Mouse (Mus musculus) liver, postnatal 0 days (tissue): ENCODE measurements around the gene U2af2. TPM values are rescaled to one million over a fixed set of nuclear protein-coding genes. Genes with fewer than 3 reads are reported as not detected.

ENCODE experiments used
- ATAC-seq: fragments of 200-750 bp; cut with Nextera tagmentation; 2 replicates; pipeline ENCODE4 v1.8.0; 2017; ENCODE audit warnings: mild to moderate bottlenecking, moderate library complexity
- DNase-seq: peaks from one replicate; pipeline ENCODE4 v3.0.0-alpha.2; 2016
- H3K27ac ChIP-seq: fragments of 300-500 bp; sonication (generic); 2 replicates; pipeline ENCODE4 v1.5.1; 2014; ENCODE audit warnings: antibody characterized with exemption, moderate library complexity, mild to moderate bottlenecking, low read depth
- H3K27me3 ChIP-seq: fragments of 300-500 bp; sonication (generic); 2 replicates; pipeline ENCODE4 v1.6.1; 2014; ENCODE audit warnings: low read length, control low read depth, mixed read lengths; ENCODE audit not compliant: insufficient read depth
- H3K36me3 ChIP-seq: fragments of 300-500 bp; sonication (generic); replicated peaks from 2 replicates; pipeline ENCODE4 v1.6.1; 2014; ENCODE audit warnings: mild to moderate bottlenecking, control low read depth, low read length, moderate library complexity, mixed read lengths; ENCODE audit not compliant: insufficient read depth
- H3K4me1 ChIP-seq: fragments of 300-500 bp; sonication (generic); 2 replicates; pipeline ENCODE4 v1.6.1; 2014; ENCODE audit warnings: antibody characterized with exemption, mild to moderate bottlenecking, control low read depth; ENCODE audit not compliant: insufficient read depth
- H3K4me2 ChIP-seq: fragments of 300-500 bp; sonication (generic); 2 replicates; pipeline ENCODE4 v1.6.1; 2014; ENCODE audit warnings: low read depth, mild to moderate bottlenecking, low read length, moderate library complexity, mixed read lengths
- H3K4me3 ChIP-seq: fragments of 300-500 bp; sonication (generic); 2 replicates; pipeline ENCODE4 v1.5.1; 2014; ENCODE audit warnings: low read depth, low read length
- H3K9ac ChIP-seq: fragments of 300-500 bp; sonication (generic); replicated peaks from 2 replicates; pipeline ENCODE4 v1.6.1; 2014; ENCODE audit warnings: mild to moderate bottlenecking, moderate library complexity
- H3K9me3 ChIP-seq: fragments of 300-500 bp; sonication (generic); 2 replicates; pipeline ENCODE4 v1.6.1; 2016; ENCODE audit warnings: mild to moderate bottlenecking, control low read depth, low read length, mixed read lengths
- CTCF ChIP-seq: sonication (generic); IDR thresholded peaks from 2 replicates; pipeline ENCODE4 v1.5.1; 2016; ENCODE audit warnings: antibody characterized with exemption, low read depth
- EP300 ChIP-seq: IDR thresholded peaks from 2 replicates; pipeline ENCODE4 v1.6.1; 2016; ENCODE audit warnings: antibody characterized with exemption, low read depth, mild to moderate bottlenecking
- WGBS: fragments of 180-500 bp; shearing (Covaris S2); extraction: QIAGEN DNeasy Blood & Tissue Kit; methylation state at CpG from one replicate; pipeline ENCODE4 v1.1.7; 2014; ENCODE audit not compliant: insufficient replicate concordance; 5-methylcytosine and 5-hydroxymethylcytosine counted together
- polyA plus RNA-seq: library from polyadenylated mRNA; unstranded; fragments of >200 nt; fragmentation: Nextera tagmentation; extraction: Ambion mirVana; gene quantifications from 2 replicates; pipeline ENCODE4 v1.2.1, GENCODE M21; 2015

The U2af2 gene
- polyA plus RNA-seq, 1 experiment from 2014 or later: 36.8 TPM

DNA sequence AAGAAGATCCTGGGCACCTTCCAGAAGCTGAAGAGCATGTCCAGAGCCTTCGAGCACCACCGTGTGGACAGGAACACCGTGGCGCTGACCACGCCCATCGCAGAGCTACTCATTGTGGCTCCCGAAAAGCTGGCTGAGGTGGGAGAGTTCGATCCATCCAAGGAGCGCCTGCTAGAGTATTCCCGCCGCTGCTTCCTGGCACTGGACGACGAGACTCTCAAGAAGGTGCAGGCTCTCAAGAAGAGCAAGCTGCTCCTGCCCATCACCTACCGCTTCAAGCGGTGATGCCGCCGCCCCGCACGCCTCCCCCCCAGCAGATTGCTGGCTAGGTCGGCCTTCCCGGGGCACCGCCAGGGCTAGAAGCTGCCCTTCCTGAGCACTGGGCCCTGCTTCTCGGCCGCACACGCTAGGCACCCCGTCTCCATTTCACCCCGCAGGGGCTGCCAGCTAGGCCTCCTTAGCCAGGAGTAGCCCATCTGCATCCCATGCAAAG, 1.7 kb upstream of the U2af2 start:
- DNase-seq: peak; percentile 83
- H3K9me3 ChIP-seq: no peaks in the 10 kb centered on the region
- TF ChIP-seq CTCF (peak; percentile 82), EP300 (no peak)
- peak overlapping the region; percentile 99 for H3K9ac ChIP-seq
- H3K27me3 ChIP-seq: peaks cover 25% of the 10 kb centered on the region
- H3K36me3 ChIP-seq: no peaks in the 10 kb centered on the region
- peaks cover 27% of the 10 kb centered on the region for H3K4me1 ChIP-seq
- peak overlapping the region; percentile 98 for H3K4me2 ChIP-seq
- no peak for ATAC-seq
- H3K4me3 ChIP-seq: peak overlapping the region; percentile 85
- 4% methylated on average over 27 of the region's 27 CpGs for WGBS
- peak overlapping the region; percentile 100 for H3K27ac ChIP-seq

DNA sequence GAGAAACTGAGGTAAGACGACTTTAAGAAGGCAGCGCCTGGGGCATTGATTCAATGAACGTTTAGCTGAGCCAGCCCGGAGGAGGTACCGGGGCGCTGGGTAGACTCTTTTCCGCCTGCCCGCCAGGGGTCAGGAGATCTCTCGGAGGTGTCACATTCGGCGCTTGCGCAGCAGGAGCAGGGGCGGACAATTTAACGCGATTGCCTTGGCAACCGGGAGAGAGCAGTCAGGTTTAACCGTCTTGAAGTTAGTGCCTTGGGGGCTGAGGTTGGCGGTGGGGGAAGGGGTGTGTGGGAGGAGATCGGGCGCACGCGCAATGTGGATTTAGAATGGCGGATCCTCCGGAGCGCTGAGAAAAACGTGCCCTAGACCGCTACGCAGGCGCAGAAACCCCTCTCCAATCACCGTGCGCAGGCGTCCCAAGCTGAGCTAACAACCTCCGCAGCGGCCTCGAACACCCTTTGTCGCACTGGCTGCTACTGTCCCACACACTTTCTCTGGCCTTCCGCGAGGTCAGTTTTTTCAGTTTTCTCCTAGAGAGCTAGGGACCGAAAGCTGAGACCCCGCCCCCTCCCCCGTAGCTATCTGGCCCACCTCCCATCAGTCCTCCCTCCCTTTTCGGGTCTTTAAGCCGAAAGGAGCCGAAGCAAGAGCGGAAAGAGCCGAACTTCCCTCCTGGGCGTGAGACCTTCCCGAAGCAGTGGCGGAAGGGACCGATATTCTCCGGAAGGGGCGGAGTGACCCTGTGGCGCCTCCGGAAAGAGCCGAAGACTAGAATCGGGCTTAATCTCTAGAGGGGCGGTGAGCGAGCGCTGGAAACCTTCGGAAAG, 784 bp upstream of the U2af2 start:
- Histone ChIP-seq H3K9me3 (no peaks in the 10 kb centered on the region), H3K4me3 (peak overlapping the region; percentile 85), H3K4me1 (peaks cover 36% of the 10 kb centered on the region), H3K27me3 (peaks cover 16% of the 10 kb centered on the region), H3K9ac (peak overlapping the region; percentile 99), H3K36me3 (peaks cover 4% of the 10 kb centered on the region), H3K27ac (peak overlapping the region; percentile 100), H3K4me2 (peak overlapping the region; percentile 98)
- TF ChIP-seq EP300 (no peak), CTCF (peak; percentile 89)
- ATAC-seq: peak; percentile 88
- peak; percentile 95 for DNase-seq
- WGBS: 0% methylated on average over 55 of the region's 60 CpGs

DNA sequence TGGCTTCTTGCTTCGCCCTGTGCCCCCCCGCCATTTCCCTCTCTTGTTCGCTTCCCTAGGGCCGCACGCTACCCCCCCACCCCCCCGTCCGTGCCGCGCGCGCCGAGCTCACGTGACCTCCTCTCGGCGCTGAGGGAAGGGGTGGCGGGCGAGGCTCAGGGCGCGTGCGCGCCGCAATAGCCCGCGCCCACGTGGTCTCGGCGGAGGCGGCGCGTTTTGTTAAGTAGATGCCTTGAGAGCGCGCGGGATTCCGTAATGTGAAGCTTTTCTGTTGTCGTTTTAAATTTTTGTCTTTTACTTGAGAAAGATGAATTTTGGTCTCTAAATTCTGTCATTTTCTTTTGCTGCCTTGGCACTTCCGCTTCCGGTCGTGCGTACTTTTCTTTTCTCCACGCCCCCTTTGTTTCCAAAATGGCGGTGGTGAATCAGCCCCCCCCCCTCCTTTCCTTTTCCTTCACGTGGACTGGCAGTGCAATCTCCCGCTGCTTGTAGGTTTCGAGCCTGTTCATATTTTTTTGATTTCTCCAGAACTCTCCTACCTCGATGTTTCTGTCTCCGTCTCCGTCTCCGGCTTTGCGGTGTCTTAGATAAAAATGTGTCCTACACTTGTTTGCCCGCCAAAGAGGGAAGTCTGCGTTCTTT, 538 bp downstream of the U2af2 start:
- H3K27me3 ChIP-seq: peaks cover 3% of the 10 kb centered on the region
- WGBS: under 1% methylated on average over 48 of the region's 51 CpGs
- H3K4me1 ChIP-seq: peaks cover 38% of the 10 kb centered on the region
- H3K9ac ChIP-seq: peak overlapping the region; percentile 99
- H3K36me3 ChIP-seq: peaks cover 16% of the 10 kb centered on the region
- peak; percentile 82 for DNase-seq
- H3K4me3 ChIP-seq: peak overlapping the region; percentile 85
- H3K9me3 ChIP-seq: no peaks in the 10 kb centered on the region
- peak overlapping the region; percentile 98 for H3K4me2 ChIP-seq
- peak; percentile 60 for ATAC-seq
- TF ChIP-seq EP300 (peak; percentile 44; the same call in 1 of the 2 replicates), CTCF (no peak)
- peak overlapping the region; percentile 100 for H3K27ac ChIP-seq

DNA sequence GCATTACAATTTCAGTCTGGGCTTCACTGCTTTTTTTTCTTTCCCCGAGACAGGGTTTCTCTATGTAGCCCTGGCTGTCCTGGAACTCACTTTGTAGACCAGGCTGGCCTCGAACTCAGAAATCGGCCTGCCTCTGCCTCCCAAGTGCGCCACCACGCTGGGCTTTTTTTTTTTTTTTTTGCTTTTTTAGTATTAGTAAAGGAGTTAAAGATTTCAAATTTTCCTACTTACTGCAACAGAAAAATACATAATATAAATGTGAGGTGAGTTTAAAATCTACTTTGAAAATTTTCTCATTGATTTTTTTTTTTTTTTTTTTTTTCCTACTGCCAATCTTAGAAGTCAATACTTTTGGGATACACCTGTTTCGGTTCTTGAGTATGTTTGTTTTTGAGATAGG, 2.9 kb downstream of the U2af2 start:
- no peak overlapping the region for H3K27ac ChIP-seq
- no peak overlapping the region for H3K4me3 ChIP-seq
- no peak for DNase-seq
- peak overlapping the region; percentile 98 for H3K4me2 ChIP-seq
- peaks cover 40% of the 10 kb centered on the region for H3K36me3 ChIP-seq
- WGBS: 84% methylated on average over 6 of the region's 6 CpGs
- H3K4me1 ChIP-seq: peaks cover 38% of the 10 kb centered on the region
- no peaks in the 10 kb centered on the region for H3K9me3 ChIP-seq
- H3K27me3 ChIP-seq: no peaks in the 10 kb centered on the region
- ATAC-seq: no peak
- no peak overlapping the region; the same call in 1 of the 2 replicates for H3K9ac ChIP-seq
- TF ChIP-seq CTCF (no peak), EP300 (no peak)

DNA sequence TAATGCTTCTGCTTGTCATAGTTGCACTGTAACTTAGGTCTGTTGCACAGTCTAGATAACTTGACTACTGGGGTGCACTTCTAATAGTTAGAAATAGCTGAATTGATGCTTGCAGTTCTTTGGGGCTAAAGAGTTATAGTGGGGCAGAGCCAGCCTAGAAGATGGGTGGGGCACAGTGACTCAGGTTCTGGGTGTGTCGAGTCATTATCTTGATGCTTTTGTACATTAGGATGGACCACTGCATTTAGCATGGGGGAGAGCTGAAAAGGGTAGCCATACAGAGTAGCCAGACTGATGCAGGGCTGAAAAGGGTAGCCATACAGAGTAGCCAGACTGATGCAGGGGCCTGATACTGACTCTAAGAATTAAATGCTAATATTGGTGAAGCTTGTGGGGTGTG, 11.6 kb downstream of the U2af2 start:
- H3K9me3 ChIP-seq: no peaks in the 10 kb centered on the region
- no peak for TF ChIP-seq EP300
- no peak for TF ChIP-seq CTCF
- peaks cover 23% of the 10 kb centered on the region for H3K4me1 ChIP-seq
- no peak overlapping the region for H3K4me3 ChIP-seq
- peaks cover 92% of the 10 kb centered on the region for H3K36me3 ChIP-seq
- no peak overlapping the region for H3K9ac ChIP-seq
- WGBS: 60% methylated on average over 1 of the region's 1 CpGs
- H3K4me2 ChIP-seq: peak overlapping the region; percentile 23
- no peak for DNase-seq
- H3K27me3 ChIP-seq: no peaks in the 10 kb centered on the region
- peak overlapping the region; percentile 44; the same call in 1 of the 2 replicates for H3K27ac ChIP-seq
- peak; percentile 79 for ATAC-seq

DNA sequence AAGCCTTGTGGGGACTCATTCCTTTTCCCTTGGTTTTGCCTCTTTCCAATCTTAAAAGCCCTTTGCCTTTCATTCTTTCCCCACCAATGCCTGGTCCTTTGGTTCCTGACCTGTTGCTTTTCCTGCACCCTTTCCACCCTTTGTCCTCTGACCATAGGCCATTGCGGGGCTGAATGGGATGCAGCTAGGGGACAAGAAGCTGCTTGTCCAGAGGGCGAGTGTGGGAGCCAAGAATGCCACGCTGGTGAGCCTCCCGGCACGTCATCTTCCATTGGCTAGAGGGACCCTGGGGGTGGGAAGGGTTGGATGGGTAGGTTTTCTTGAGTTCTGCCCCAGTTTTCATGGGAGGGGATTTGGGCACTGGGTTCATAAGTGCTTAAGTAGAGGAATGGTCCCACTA, 13.0 kb downstream of the U2af2 start:
- Histone ChIP-seq H3K4me3 (no peak overlapping the region), H3K27ac (no peak overlapping the region), H3K4me1 (peaks cover 26% of the 10 kb centered on the region), H3K9ac (no peak overlapping the region), H3K27me3 (no peaks in the 10 kb centered on the region), H3K9me3 (no peaks in the 10 kb centered on the region), H3K4me2 (no peak overlapping the region), H3K36me3 (peaks cover 83% of the 10 kb centered on the region)
- ATAC-seq: no peak
- no peak for DNase-seq
- TF ChIP-seq EP300 (no peak), CTCF (no peak)
- WGBS: 86% methylated on average over 5 of the region's 5 CpGs
